Mouse (Mus musculus) ES-Bruce4 (cell line): ENCODE measurements around the gene Tshr. TPM values are rescaled to one million over a fixed set of nuclear protein-coding genes. Genes with fewer than 3 reads are reported as not detected.
A peak's percentile ranks its signal among the peaks of the same experiment; 100 is the strongest.

Source experiments
- H3K27ac ChIP-seq: 2 replicates; pipeline ENCODE4 v1.5.1; 2012; ENCODE audit warnings: low read length, inconsistent platforms; ENCODE audit not compliant: insufficient read depth
- H3K27me3 ChIP-seq: 2 replicates; pipeline ENCODE4 v1.6.1; 2012; ENCODE audit warnings: mild to moderate bottlenecking, low read length, inconsistent platforms; ENCODE audit not compliant: control insufficient read depth, poor library complexity, insufficient read depth, severe bottlenecking
- H3K36me3 ChIP-seq: 2 replicates; pipeline ENCODE4 v1.6.1; 2012; ENCODE audit warnings: inconsistent platforms, mild to moderate bottlenecking, low read length, moderate library complexity; ENCODE audit not compliant: control insufficient read depth, poor library complexity, insufficient read depth, severe bottlenecking
- H3K4me1 ChIP-seq: one replicate; pipeline ENCODE4 v1.8.1; 2011; ENCODE audit warnings: low read length; ENCODE audit not compliant: control insufficient read depth, insufficient read depth
- H3K4me3 ChIP-seq: 2 replicates; pipeline ENCODE4 v1.5.1; 2011; ENCODE audit warnings: low read depth, mild to moderate bottlenecking, low read length
- H3K9ac ChIP-seq: 2 replicates; pipeline ENCODE4 v1.6.1; 2012; ENCODE audit warnings: low read depth, mild to moderate bottlenecking, inconsistent platforms; ENCODE audit not compliant: poor library complexity, severe bottlenecking
- H3K9me3 ChIP-seq: replicated peaks from 2 replicates; pipeline ENCODE4 v1.6.1; 2012; ENCODE audit warnings: mild to moderate bottlenecking, low read length, inconsistent platforms; ENCODE audit not compliant: control insufficient read depth, poor library complexity, insufficient read depth, severe bottlenecking
- CTCF ChIP-seq: IDR thresholded peaks from one replicate; pipeline ENCODE4 v1.8.1; 2011; ENCODE audit warnings: low read depth, low read length
- EP300 ChIP-seq: IDR thresholded peaks from 2 replicates; pipeline ENCODE4 v1.6.1; 2011; ENCODE audit warnings: low read depth, low read length; ENCODE audit not compliant: insufficient read depth
- POLR2A ChIP-seq: IDR thresholded peaks from one replicate; pipeline ENCODE4 v1.8.1; 2011; ENCODE audit warnings: low read length; ENCODE audit not compliant: insufficient read depth
- polyA plus RNA-seq: library from polyadenylated mRNA; stranded (reverse); fragments of >200 nt; gene quantifications from 2 replicates; pipeline ENCODE4 v1.2.4, GENCODE M21; 2011; ENCODE audit warnings: low read depth; ENCODE audit not compliant: missing spikeins, insufficient read depth, insufficient read length

The Tshr gene
- polyA plus RNA-seq, 1 experiment = not detected

DNA sequence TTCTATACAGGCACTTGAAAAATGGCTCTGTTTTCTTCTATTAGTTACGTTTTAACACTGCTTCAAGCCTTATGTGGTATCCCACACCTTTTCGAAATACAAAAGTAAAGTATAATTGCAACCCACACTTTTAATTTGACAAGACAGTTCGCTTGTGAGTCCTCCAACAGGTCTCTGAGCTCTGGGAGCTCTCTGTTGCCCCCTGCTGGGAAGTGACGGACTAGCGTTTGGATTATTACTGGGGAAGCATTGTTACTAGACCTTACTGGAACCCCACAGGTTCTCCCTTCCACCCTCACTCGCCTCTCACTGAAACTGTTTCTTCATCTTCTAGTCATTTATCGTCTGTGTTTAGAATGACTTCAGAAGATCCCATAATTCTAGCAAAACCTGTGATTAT, 34.4 kb downstream of the Tshr start:
- no peaks in the 10 kb centered on the region; the same call in 1 of the 2 replicates for H3K27me3 ChIP-seq
- H3K4me3 ChIP-seq = no peak overlapping the region
- no peaks in the 10 kb centered on the region for H3K4me1 ChIP-seq
- TF ChIP-seq CTCF (peak; percentile 67), EP300 (no peak), POLR2A (no peak)
- H3K36me3 ChIP-seq = no peaks in the 10 kb centered on the region
- H3K9ac ChIP-seq = no peak overlapping the region
- no peaks in the 10 kb centered on the region for H3K9me3 ChIP-seq
- no peak overlapping the region for H3K27ac ChIP-seq

DNA sequence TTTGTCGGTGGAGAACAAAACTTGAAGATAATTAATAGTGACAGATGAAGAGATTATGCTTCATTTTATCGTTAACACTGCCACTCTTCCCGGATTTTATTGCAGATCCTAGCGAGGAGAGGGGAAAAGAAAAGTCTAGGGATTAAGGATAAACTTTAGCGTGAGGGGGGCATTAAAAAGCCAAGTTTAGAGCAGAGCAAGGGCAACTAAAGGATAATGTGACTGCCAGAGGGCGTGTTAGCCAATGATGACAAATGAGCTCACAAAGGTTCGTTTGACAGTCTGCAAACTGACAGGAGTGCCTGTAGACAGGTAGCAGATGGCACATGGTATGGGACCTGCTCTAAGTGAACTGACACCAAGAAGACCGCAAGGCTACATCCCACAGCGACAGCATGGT, 36.9 kb downstream of the Tshr start:
- no peak for TF ChIP-seq CTCF
- no peak for TF ChIP-seq EP300
- TF ChIP-seq POLR2A = no peak

GRCm38 (mm10) chr12:91423125-91423820, 38.9 kb downstream of the Tshr start:
- H3K9me3 ChIP-seq = no peaks in the 10 kb centered on the region
- peak; percentile 54 for TF ChIP-seq CTCF
- no peak for TF ChIP-seq EP300
- H3K4me1 ChIP-seq = no peaks in the 10 kb centered on the region
- no peak overlapping the region for H3K4me3 ChIP-seq
- no peak overlapping the region for H3K27ac ChIP-seq
- no peaks in the 10 kb centered on the region for H3K36me3 ChIP-seq
- H3K27me3 ChIP-seq = no peaks in the 10 kb centered on the region
- H3K9ac ChIP-seq = no peak overlapping the region

More for the DNA sequence above, 36.9 kb downstream of the Tshr start:
- Histone ChIP-seq H3K27ac (no peak overlapping the region), H3K9ac (no peak overlapping the region), H3K4me3 (no peak overlapping the region), H3K9me3 (no peaks in the 10 kb centered on the region), H3K36me3 (no peaks in the 10 kb centered on the region), H3K27me3 (no peaks in the 10 kb centered on the region; the same call in 1 of the 2 replicates), H3K4me1 (no peaks in the 10 kb centered on the region)

- Histone ChIP-seq H3K9me3 (no peaks in the 10 kb centered on the region), H3K4me3 (no peak overlapping the region), H3K27me3 (no peaks in the 10 kb centered on the region), H3K36me3 (no peaks in the 10 kb centered on the region), H3K27ac (no peak overlapping the region), H3K4me1 (no peaks in the 10 kb centered on the region), H3K9ac (no peak overlapping the region)
- TF ChIP-seq EP300 = no peak
- no peak for TF ChIP-seq CTCF
- no peak for TF ChIP-seq POLR2A
Measured at GRCm38 (mm10) chr12:91426499-91426898, 42.1 kb downstream of the Tshr start.

GRCm38 (mm10) chr12:91427129-91427528, 42.8 kb downstream of the Tshr start:
- Histone ChIP-seq H3K36me3 (no peaks in the 10 kb centered on the region), H3K27me3 (no peaks in the 10 kb centered on the region), H3K4me3 (no peak overlapping the region), H3K27ac (no peak overlapping the region), H3K9me3 (no peaks in the 10 kb centered on the region), H3K9ac (no peak overlapping the region), H3K4me1 (no peaks in the 10 kb centered on the region)
- TF ChIP-seq POLR2A (no peak), CTCF (no peak), EP300 (no peak)

- Histone ChIP-seq H3K9ac (no peak overlapping the region), H3K27me3 (no peaks in the 10 kb centered on the region), H3K9me3 (no peaks in the 10 kb centered on the region), H3K4me3 (no peak overlapping the region), H3K36me3 (no peaks in the 10 kb centered on the region), H3K27ac (no peak overlapping the region), H3K4me1 (no peaks in the 10 kb centered on the region)
- TF ChIP-seq POLR2A (no peak), CTCF (no peak), EP300 (no peak)
Measured at GRCm38 (mm10) chr12:91482195-91482733, 97.9 kb downstream of the Tshr start.
